Mouse (Mus musculus) stomach, postnatal 0 days (tissue): ENCODE results near the gene Spg21. TPM values are rescaled to one million over a fixed set of nuclear protein-coding genes. Genes with fewer than 3 reads are reported as not detected.

Source experiments
- ATAC-seq: fragments of 200-750 bp; cut with Nextera tagmentation; 2 replicates; pipeline ENCODE4 v1.8.0; 2017; ENCODE audit not compliant: low FRiP score, low TSS enrichment
- DNase-seq: peaks from one replicate; pipeline ENCODE4 v3.0.0-alpha.2; 2016; ENCODE audit warnings: low spot score
- H3K27ac ChIP-seq: fragments of 300-500 bp; sonication (generic); replicated peaks from 2 replicates; pipeline ENCODE4 v1.5.1; 2014; ENCODE audit warnings: mild to moderate bottlenecking, control low read depth
- H3K27me3 ChIP-seq: fragments of 300-500 bp; sonication (generic); 2 replicates; pipeline ENCODE4 v1.6.1; 2014; ENCODE audit warnings: low read length; ENCODE audit not compliant: control insufficient read depth, insufficient read depth
- H3K36me3 ChIP-seq: fragments of 300-500 bp; sonication (generic); 2 replicates; pipeline ENCODE4 v1.6.1; 2014; ENCODE audit warnings: low read length, mixed read lengths; ENCODE audit not compliant: control insufficient read depth, insufficient read depth
- H3K4me1 ChIP-seq: fragments of 300-500 bp; sonication (generic); replicated peaks from 2 replicates; pipeline ENCODE4 v1.6.1; 2014; ENCODE audit warnings: antibody characterized with exemption; ENCODE audit not compliant: control insufficient read depth, insufficient read depth
- H3K4me2 ChIP-seq: fragments of 300-500 bp; sonication (generic); replicated peaks from 2 replicates; pipeline ENCODE4 v1.6.1; 2014; ENCODE audit warnings: low read depth, mild to moderate bottlenecking, control low read depth, moderate library complexity
- H3K4me3 ChIP-seq: fragments of 300-500 bp; sonication (generic); 2 replicates; pipeline ENCODE4 v1.5.1; 2014; ENCODE audit warnings: low read depth, low read length, control low read depth
- H3K9ac ChIP-seq: fragments of 300-500 bp; sonication (generic); 2 replicates; pipeline ENCODE4 v1.6.1; 2014; ENCODE audit warnings: mild to moderate bottlenecking, low read length, control low read depth, mixed read lengths
- H3K9me3 ChIP-seq: fragments of 300-500 bp; sonication (generic); 2 replicates; pipeline ENCODE4 v1.6.1; 2016; ENCODE audit warnings: low read length; ENCODE audit not compliant: control insufficient read depth
- CTCF ChIP-seq: IDR thresholded peaks from 2 replicates; pipeline ENCODE4 v1.5.1; 2016; ENCODE audit warnings: antibody characterized with exemption, low read depth, mild to moderate bottlenecking, moderate library complexity
- EP300 ChIP-seq: optimal IDR thresholded peaks from 2 replicates; pipeline ENCODE3; 2016; ENCODE audit warnings: antibody characterized with exemption
- WGBS: fragments of 180-500 bp; shearing (Covaris S2); extraction: QIAGEN DNeasy Blood & Tissue Kit; methylation state at CpG from one replicate; pipeline ENCODE4 v1.1.7; 2014; 5-methylcytosine and 5-hydroxymethylcytosine counted together
- polyA plus RNA-seq: library from polyadenylated mRNA; unstranded; fragments of >200 nt; fragmentation: Nextera tagmentation; extraction: Ambion mirVana; gene quantifications from 2 replicates; pipeline ENCODE4 v1.2.1, GENCODE M21; 2015

Spg21 gene
- polyA plus RNA-seq, 1 experiment from 2014 or later, result 62.3 TPM

- DNase-seq, result no peak
- TF ChIP-seq EP300, result no peak
- no peak for TF ChIP-seq CTCF
- H3K4me3 ChIP-seq, result no peak overlapping the region
- 88% methylated on average over 5 of the region's 5 CpGs for WGBS
- peaks cover 11% of the 10 kb centered on the region; the same call in 1 of the 2 replicates for H3K36me3 ChIP-seq
- no peaks in the 10 kb centered on the region for H3K4me1 ChIP-seq
- no peaks in the 10 kb centered on the region for H3K9me3 ChIP-seq
- H3K27ac ChIP-seq, result no peak overlapping the region
- no peaks in the 10 kb centered on the region for H3K27me3 ChIP-seq
- no peak overlapping the region for H3K4me2 ChIP-seq
- H3K9ac ChIP-seq, result no peak overlapping the region
- ATAC-seq, result no peak
Observed at GRCm38 (mm10) chr9:65480071-65480470, 19.3 kb downstream of the Spg21 start.

- Histone ChIP-seq H3K9ac (no peak overlapping the region), H3K4me1 (no peaks in the 10 kb centered on the region), H3K36me3 (no peaks in the 10 kb centered on the region), H3K27me3 (no peaks in the 10 kb centered on the region), H3K27ac (no peak overlapping the region), H3K9me3 (no peaks in the 10 kb centered on the region), H3K4me3 (no peak overlapping the region), H3K4me2 (no peak overlapping the region)
- TF ChIP-seq EP300 (no peak), CTCF (no peak)
- 87% methylated on average over 3 of the region's 3 CpGs for WGBS
- no peak for DNase-seq
- no peak for ATAC-seq
Observed at GRCm38 (mm10) chr9:65491476-65491875, 30.7 kb downstream of the Spg21 start.

DNA sequence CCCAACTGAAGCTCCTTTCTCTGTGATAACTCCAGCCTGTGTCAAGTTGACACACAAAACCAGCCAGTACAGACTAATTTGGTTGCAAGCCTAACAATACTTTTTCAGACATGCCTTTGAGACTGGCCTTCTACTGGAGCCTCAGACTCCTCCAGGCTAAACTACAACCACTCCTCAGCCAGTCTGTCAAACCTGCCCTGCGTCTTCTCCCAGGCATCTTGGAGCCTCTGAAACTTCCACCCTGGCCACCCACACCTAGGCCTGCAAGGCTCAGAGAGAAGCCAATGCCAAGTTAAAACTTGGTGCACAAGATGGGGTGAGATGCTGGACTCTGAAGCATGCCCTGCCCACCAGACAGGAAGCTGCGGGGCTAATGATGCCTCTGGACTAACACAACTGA lies 31.6 kb downstream of the Spg21 start:
- no peaks in the 10 kb centered on the region for H3K27me3 ChIP-seq
- no peaks in the 10 kb centered on the region for H3K36me3 ChIP-seq
- H3K4me2 ChIP-seq, result no peak overlapping the region
- H3K4me1 ChIP-seq, result no peaks in the 10 kb centered on the region
- H3K9ac ChIP-seq, result no peak overlapping the region
- ATAC-seq (no peak), DNase-seq (no peak)
- H3K27ac ChIP-seq, result peak overlapping the region; percentile 69; the same call in 1 of the 2 replicates
- no peak overlapping the region for H3K4me3 ChIP-seq
- no peaks in the 10 kb centered on the region for H3K9me3 ChIP-seq
- TF ChIP-seq EP300 (no peak), CTCF (no peak)
- WGBS, result 76% methylated on average over 2 of the region's 2 CpGs

DNA sequence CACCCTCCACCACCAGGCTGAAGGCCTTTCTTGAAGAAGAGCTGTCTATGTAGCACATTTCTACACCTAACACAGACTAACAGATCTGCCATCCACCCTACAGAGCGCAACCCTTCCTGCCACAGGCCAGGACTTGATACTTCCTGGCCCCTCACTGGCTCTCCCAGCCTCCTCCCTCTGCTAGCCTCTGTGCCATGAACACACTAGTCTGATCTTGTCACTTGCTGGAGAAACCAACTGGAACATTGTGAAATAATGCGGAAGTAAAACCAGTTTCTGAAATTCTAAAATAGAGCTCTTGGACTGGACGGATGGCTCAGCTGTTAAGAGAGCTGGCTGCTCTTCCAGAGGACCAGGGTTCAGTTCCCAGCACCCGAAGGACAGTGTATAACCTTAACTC lies 32.1 kb downstream of the Spg21 start:
- WGBS, result 73% methylated on average over 4 of the region's 4 CpGs
- 0 out of 2 replicates have a peak, but pooled peaks have one; percentile 29 for ATAC-seq

DNA sequence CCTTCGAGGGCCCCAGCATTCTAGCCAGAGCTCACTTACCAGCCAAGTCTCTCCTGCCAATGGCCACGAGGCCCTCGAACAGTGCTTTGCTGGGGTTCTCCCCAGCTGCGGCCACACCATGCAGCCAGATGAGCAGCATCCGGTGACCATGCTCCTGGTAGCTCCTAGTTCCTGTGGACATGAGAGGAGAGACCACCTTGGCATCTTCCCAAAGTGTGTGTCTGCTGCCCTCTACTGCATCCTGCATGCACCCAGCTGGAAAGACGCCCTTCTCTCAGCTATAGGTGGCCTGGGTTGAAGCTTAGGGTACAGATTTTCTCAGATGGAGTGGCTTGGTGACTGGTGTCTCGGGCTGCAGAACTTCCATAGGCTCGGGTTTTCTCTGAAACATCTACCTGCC lies 41.4 kb downstream of the Spg21 start:
- TF ChIP-seq EP300, result no peak
- TF ChIP-seq CTCF, result peak; percentile 73
- ATAC-seq (no peak), DNase-seq (no peak)
- H3K4me1 ChIP-seq, result no peaks in the 10 kb centered on the region
- 40% methylated on average over 8 of the region's 8 CpGs for WGBS
- no peak overlapping the region for H3K4me3 ChIP-seq
- no peak overlapping the region for H3K27ac ChIP-seq
- H3K4me2 ChIP-seq, result no peak overlapping the region
- no peaks in the 10 kb centered on the region for H3K9me3 ChIP-seq
- no peak overlapping the region for H3K9ac ChIP-seq
- H3K27me3 ChIP-seq, result no peaks in the 10 kb centered on the region
- H3K36me3 ChIP-seq, result no peaks in the 10 kb centered on the region

More for the DNA sequence above, 32.1 kb downstream of the Spg21 start:
- no peaks in the 10 kb centered on the region for H3K4me1 ChIP-seq
- H3K27me3 ChIP-seq, result no peaks in the 10 kb centered on the region
- H3K9ac ChIP-seq, result no peak overlapping the region
- H3K27ac ChIP-seq, result peak overlapping the region; percentile 69; the same call in 1 of the 2 replicates
- H3K4me3 ChIP-seq, result no peak overlapping the region
- no peaks in the 10 kb centered on the region for H3K9me3 ChIP-seq
- no peak for TF ChIP-seq EP300
- no peak overlapping the region for H3K4me2 ChIP-seq
- no peak for DNase-seq
- H3K36me3 ChIP-seq, result no peaks in the 10 kb centered on the region

DNA sequence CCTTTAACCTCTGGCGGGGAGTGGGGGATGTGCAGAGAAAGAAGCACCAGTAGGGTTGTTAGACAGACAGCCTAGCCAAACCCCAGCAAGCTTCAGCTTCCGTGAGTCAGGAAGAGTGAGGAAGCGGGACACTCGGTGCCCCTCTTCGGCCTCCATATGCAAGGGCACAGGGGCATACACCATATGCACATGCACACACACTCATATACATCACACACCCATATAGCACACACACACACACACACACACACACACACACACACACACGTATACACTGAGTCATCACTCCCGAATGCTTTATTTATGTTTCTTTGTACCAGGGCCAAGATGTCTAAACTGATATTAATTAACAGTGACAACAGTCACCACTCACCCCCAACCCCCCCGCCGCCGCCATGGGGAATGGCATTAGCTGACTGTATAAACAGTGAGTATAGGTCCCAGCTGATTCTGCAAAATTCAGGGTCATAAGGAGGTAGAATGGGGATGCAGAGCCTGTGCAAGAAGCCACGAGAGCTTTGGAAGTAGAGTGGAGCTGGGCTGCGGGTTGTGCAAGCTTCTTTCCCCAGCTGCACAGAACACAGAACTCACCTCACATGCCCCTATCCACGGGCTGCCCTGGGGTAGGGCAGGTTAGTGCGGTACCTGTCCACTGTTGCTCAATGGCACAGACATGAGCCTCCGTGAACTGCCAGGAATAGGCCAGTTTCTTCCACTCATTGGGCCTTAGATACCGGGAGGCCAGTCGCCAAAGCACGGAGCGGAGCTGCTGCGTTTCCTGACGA lies 42.2 kb downstream of the Spg21 start:
- Histone ChIP-seq H3K27ac (no peak overlapping the region), H3K27me3 (no peaks in the 10 kb centered on the region), H3K4me2 (no peak overlapping the region), H3K36me3 (no peaks in the 10 kb centered on the region), H3K9ac (no peak overlapping the region), H3K4me1 (no peaks in the 10 kb centered on the region), H3K4me3 (no peak overlapping the region), H3K9me3 (no peaks in the 10 kb centered on the region)
- TF ChIP-seq CTCF, result no peak
- TF ChIP-seq EP300, result no peak
- 50% methylated on average over 21 of the region's 21 CpGs for WGBS
- DNase-seq, result no peak
- ATAC-seq, result peak; percentile 48; the same call in 1 of the 2 replicates
